Mouse (Mus musculus) CH12F3 (cell line): ENCODE results near the gene Sept9.

ENCODE experiments used
- in situ Hi-C: fragments of 300-500 bp; cut with MboI; formaldehyde crosslinking; loops from 2 replicates; pipeline ENCODE4 v1.14.3; 2020; ENCODE audit warnings: low sequenced_read_pairs

The Sept9 gene

GRCm38 (mm10) chr11:117309918-117310287 is 110.4 kb downstream of the Sept9 start:
- in situ Hi-C loops: loop anchor here (5.0 kb wide), 1 partner anchor 47 kb away; no protein-coding TSS in a partner anchor

DNA sequence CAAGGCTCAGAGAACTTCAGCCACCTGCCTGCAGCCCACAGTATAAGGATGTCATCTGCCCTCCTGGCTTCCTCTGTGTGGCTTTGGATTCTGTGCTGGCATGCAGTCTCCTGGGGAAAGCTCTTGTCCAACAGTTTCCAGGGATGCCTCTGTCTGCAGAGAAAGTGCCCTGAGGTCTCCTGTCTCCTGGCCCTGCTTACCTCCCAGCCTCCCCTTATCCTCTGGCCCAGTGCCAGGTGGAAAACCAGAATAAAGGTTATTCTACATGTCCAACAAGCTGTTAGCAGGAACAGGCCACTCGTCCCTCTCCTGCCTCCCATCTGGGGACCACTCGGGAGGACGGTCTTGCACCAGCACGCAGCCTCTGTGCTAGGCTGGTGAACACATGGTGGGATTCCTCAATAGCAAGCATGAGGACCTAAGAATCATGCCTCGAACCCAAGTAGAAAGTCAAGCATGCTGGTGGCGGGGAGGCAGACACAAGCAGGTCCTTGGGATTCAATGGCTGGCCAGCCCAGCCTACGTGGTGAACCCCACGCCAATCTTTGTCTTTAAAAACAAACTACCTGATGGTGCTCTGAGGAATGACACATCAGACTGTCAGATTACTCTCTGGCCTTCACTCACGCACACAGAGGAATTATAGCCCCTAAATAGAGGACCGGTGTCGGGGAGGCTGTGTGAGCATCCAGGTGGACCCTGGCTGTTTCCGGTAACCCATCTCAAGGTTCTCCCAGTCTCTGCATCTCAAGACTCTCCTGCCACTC is 111.1 kb downstream of the Sept9 start:
- in situ Hi-C loops: loop anchor here (5.0 kb wide), 1 partner anchor 47 kb away; no protein-coding TSS in a partner anchor

DNA sequence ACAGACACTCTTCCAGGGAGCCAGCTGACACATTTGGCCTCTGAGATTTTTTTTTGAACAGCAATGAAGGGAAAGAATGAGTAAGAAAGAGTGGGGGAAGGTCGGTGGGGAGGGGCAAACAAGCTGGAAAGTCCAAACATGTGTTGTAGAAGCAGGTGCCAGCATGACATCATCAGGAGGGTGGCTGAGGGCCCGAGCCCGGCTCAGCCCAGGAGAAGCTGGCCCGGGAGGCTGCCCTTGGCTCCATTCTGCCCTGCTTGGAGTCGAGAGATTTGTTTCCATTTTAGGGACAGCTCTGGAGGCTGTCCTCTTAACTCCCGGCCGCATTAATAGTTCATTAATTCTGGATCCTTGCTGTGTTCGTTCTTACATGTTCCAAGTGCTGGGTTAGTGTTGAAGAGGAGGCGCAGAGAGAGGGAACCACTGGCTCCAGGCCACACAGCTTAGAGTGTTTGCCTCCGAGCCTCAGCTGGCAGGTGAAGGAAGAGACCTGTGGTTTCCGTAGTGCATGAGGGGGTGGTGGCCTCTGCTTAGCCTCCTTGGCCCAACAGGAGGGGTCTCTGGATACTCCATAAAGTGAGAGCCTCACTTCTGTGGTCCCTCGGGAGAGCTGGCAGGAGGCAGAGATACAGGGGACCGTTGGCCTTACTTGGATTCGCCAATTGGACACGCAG is 111.8 kb downstream of the Sept9 start:
- in situ Hi-C loops: loop anchor here (5.0 kb wide), 1 partner anchor 46 kb away; no protein-coding TSS in a partner anchor

DNA sequence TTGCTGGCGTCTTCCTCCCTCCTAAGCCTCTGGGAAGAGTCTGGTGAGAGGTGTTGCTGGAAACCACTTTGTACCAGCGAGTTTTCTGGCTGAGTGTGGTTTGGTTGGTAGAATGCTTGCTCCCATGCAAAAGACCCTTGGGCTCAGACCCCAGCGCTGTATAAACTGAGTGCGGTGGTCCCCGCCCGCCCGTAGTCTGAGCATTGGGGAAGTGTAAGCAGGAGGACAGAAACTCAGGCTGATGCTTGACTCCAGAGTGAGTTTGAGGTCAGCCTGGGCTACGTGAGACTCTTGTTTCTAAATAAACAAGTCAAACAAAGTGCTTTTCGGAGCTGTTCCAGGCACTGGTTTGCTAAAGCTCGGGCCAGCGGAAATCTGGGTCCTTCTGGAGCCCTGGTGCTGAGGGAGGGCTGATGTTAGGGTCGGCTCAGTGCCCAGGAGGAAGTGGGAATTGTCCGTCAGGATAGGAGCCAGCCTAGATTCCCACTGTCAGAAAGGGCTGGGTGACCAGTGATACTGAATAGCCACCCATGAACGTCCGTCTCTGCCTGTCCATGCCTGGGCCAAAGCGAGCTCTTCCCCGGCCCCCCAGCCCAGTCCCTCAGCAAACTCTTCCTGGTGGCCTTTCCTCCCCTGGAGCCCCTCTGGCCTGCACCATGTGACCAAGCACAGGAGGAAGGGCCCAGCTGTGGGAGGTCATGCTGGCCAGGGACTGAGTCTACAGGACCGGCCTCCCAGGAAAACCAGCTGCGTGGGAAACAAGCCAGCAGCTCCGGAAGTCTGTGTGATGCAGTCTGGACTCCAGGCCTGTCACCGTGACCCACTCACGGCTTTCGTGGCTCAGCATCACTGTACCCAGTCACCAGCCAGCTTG is 112.8 kb downstream of the Sept9 start:
- in situ Hi-C loops: loop anchor here (5.0 kb wide), 1 partner anchor 45 kb away; no protein-coding TSS in a partner anchor

- in situ Hi-C loops: loop anchor here (5.0 kb wide), 1 partner anchor 44 kb away; no protein-coding TSS in a partner anchor
Measured at GRCm38 (mm10) chr11:117312936-117313335, 113.5 kb downstream of the Sept9 start.

DNA sequence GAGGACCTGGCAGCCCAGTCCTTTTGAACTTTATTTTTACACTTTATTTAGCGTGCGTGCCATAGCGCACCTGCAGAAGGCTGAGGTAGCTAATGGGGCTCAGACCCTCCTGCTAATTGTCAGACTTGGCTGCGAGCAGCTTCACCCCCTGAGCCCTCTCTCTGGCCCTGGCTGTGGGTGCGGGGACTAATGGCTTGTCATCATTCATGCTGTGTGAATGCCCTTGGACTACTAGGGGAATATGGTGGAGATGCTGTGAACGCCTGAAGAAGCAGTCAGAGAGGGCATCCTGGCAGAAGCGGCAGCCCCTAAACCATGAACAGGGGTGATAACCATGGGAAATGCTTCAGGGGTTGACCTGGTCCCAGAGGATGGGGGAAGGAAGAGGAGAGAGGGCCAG is 114.0 kb downstream of the Sept9 start:
- in situ Hi-C loops: loop anchor here (5.0 kb wide), 1 partner anchor 44 kb away; no protein-coding TSS in a partner anchor

DNA sequence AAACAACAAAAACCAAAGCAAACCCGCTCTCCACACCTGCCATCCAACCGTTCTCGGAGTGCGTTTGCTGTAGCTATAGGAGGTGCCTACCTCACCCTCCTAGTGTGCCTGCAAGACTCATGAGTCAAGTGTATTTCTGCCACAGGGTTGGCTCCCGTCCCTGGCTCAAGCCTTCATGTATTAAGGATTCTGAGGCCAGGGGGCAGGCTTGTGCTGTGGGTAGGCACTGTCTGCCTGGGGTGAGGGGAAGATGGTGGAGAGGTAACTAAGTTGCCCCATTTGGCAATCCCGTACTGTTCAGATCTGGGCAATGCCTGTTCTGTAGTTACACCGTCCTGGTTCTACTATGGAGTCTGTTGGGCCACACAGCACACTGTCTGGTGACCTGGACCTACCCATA is 114.6 kb downstream of the Sept9 start:
- in situ Hi-C loops: loop anchor here (5.0 kb wide), 1 partner anchor 43 kb away; no protein-coding TSS in a partner anchor

DNA sequence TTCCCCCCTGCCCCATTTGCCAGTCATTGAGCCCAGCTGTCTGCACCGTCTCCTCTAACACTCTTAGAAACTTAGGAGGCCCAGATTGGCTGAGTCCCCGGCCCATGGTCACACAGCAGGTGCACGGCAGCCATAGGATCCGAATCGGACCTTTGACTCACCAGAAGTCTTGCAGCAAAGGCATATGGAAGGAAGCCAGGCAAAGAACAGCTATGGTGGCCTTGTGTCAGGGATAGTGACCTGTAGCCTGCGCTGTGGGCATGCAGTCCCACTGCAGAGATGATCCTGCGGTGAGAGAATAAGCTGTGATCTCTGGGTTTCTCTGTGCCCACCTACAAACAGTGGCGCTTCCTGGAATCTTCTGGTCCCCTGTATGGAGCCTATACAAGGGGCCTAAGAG is 115.1 kb downstream of the Sept9 start:
- in situ Hi-C loops: loop anchor here (5.0 kb wide), 1 partner anchor 43 kb away; no protein-coding TSS in a partner anchor

GRCm38 (mm10) chr11:117315309-117315708 is 115.8 kb downstream of the Sept9 start:
- in situ Hi-C loops: no loop called here

GRCm38 (mm10) chr11:117316441-117317331 is 117.2 kb downstream of the Sept9 start:
- in situ Hi-C loops: no loop called here

- in situ Hi-C loops: no loop called here
Measured at GRCm38 (mm10) chr11:117317429-117318101, 118.1 kb downstream of the Sept9 start.

DNA sequence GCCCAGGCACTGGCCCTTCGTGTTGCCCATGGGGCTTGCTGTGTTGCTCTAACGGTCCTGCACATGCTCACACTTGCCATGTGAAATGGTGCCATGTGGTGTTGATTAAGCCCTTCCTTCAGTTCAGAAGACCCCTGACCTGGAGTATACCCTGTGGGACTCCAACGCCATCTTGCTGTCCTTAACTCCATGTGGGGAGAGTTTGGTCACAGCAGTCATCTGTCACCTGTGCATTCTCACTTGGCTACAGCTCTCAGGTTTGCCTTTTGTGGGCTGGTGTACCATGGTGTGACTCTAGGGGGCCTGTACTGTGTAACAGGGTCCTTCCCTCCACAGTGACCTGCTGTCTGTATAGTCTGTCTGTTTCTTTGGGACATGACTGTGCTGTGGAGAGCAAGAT is 118.7 kb downstream of the Sept9 start:
- in situ Hi-C loops: no loop called here

- in situ Hi-C loops: no loop called here
Measured at GRCm38 (mm10) chr11:117318731-117319542, 119.5 kb downstream of the Sept9 start.

DNA sequence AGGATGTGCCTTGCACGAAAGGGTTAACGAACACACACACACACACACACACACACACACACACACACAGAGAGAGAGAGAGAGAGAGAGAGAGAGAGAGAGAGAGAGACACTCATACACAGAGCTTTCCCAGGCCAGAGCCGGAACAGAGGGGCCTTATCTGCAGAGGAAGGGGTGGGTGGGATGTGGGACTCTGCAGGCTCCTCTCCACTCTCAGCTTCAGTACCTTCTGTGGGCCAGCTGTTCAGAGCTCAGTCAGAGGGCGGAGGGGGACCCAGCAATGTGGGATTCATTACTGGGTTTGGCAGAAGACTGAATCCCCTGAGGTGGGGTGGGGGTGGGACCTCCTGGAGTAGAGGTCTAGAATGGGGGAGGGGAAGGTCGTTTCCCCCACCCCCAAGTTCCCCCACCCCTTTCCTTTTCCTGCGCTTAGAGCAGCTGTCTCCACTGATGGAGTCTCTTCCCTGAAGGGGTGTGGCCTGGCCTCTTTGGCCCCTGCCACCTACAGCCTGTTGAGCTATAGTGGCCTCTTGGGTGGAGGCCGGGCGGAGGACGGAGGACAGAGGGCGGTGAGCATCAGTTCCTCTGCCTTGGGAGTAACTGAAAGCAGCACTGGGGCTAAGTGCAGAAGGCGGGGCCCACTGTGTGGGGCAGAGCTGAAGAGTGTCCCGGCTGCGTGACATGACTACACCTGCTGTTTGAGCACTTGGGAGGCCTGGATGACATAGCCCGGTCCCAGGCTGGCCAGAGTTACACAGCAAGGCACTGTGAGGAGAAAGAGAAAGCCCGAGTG is 120.3 kb downstream of the Sept9 start:
- in situ Hi-C loops: no loop called here

DNA sequence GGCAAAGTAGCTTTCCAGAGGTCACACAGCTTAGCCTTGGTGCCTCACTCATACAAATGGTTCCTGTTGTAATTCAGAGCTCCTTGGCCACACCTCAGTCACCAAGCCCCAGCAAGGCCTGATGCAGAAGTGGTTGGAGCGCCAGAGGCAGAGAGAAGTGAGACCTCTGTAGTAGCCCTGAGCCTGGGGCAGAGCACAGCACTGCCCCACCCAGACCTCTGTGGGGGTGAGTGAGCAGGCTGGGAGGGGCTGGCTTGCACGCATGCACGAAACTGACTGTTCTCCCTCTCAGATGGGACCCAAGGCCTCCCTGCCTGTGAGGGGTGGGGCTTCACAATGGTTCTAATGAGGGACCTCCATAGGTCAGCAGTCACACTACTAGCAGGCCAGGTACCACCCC is 121.0 kb downstream of the Sept9 start:
- in situ Hi-C loops: no loop called here

- in situ Hi-C loops: no loop called here
Measured at GRCm38 (mm10) chr11:117321311-117321971, 122.0 kb downstream of the Sept9 start.

DNA sequence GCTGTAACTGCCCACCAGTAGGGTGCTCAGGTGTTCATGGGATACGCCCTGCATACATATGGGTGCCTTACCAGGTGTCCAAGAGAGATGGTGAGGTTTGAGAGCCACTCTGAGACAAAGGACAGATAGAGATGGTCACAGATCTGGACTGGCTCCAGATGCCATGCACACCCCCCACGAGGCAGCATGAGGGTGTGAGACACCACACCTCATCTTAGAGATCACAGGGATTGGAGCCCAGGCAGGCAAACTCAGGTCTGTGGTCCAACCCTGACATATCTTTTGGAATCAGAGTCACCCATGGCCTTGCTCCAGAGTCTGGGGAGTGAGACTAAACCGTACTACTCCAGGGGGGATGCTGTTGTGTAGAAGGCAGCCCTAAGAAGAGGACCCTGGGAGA is 122.8 kb downstream of the Sept9 start:
- in situ Hi-C loops: no loop called here
